Mouse (Mus musculus) small intestine, adult 2 months (tissue): ENCODE measurements around the gene Eef1akmt2.

Source experiments
- CTCF ChIP-seq: fragments of 200-500 bp; IDR thresholded peaks from 2 replicates; pipeline ENCODE4 v1.5.1; 2012; ENCODE audit warnings: low read depth, mild to moderate bottlenecking, control low read depth, inconsistent platforms, low read length, moderate library complexity, mixed read lengths; ENCODE audit not compliant: insufficient replicate concordance, insufficient read length; ENCODE audit errors: extremely low read depth
- POLR2A ChIP-seq: fragments of 200-500 bp; IDR thresholded peaks from 2 replicates; pipeline ENCODE4 v1.6.1; 2012; ENCODE audit warnings: low read depth, mild to moderate bottlenecking, control low read depth, inconsistent platforms, low read length, moderate library complexity

DNA sequence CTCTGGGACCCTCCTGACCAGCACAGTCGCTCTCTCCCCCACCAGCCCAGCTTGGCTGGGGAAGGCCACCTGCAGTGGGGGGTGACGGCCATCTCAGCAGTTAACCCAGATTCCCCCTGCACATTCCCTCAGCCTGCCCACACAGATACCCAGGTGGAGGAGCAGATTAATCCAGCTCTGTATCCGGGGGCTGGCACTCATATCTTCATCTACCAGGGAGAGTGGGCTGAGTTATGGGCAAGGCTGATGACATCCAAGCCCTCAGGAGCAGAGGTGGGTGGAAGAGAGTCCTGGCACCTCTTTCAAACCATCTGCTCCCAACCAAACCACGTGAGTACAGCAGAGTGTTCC is 39.8 kb upstream of the Eef1akmt2 start:
- TF ChIP-seq CTCF (no peak), POLR2A (no peak)
